Mouse (Mus musculus): Measurements from ENCODE around the gene 1700102P08Rik. TPM values are rescaled to one million over a fixed set of nuclear protein-coding genes. Genes with fewer than 3 reads are reported as not detected.
A peak's percentile ranks its signal among the peaks of the same experiment; 100 is the strongest.

1700102P08Rik gene
- polyA plus RNA-seq, 1 experiment, result not detected

DNA sequence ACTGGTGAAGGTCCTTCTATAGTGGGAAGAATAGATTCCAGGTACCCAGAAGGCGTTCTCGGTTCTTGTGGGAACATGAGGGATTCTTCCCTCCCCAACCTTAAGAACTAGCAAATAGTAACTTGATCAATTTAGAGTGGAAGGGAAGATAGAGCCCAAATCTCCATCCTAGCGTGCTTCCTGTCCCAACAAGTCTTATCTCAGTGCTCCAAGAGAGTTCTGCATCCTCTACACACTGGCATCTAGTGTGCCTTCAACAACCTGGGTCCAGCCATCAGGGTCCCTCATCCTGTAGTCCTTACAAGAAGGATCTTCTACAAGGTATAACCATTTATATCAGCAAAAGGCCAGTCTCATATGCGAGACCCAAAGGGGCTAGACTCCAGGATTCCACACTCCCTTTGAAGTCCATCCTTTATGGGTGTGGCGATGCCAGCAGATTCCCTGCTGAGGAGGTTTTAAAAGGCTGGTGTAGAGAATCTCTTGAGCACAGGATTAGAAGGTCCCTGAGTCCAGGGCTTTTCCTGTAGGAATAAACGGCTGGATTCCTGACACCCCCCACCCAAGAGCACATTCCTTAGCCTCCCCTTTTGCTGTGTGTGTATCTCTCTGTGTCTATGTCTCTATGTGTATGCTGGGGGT is 59.0 kb downstream of the 1700102P08Rik start:
- Histone ChIP-seq H3K4me3 (ENCODE audit: low read depth, low read length) (peak overlapping the region; percentile 55), H3K27me3 (ENCODE audit: control insufficient read depth, insufficient read depth, low read length) (no peaks in the 10 kb centered on the region), H3K4me1 (ENCODE audit: control insufficient read depth, insufficient read depth, insufficient read length, low read length) (peaks cover 16% of the 10 kb centered on the region), H3K27ac (ENCODE audit: insufficient read depth, low read depth, low read length) (no peak overlapping the region), H3K36me3 (ENCODE audit: control insufficient read depth, insufficient read depth, low read length) (no peaks in the 10 kb centered on the region)
- 79% methylated on average over 6 of the region's 6 CpGs for WGBS
- TF ChIP-seq CTCF (IDR thresholded peaks at IDR 0.05; ENCODE audit: extremely low read depth, insufficient read length, insufficient replicate concordance, low read depth, low read length), result no peak
- no peak for TF ChIP-seq POLR2A (IDR thresholded peaks at IDR 0.05; ENCODE audit: low read depth, low read length)

DNA sequence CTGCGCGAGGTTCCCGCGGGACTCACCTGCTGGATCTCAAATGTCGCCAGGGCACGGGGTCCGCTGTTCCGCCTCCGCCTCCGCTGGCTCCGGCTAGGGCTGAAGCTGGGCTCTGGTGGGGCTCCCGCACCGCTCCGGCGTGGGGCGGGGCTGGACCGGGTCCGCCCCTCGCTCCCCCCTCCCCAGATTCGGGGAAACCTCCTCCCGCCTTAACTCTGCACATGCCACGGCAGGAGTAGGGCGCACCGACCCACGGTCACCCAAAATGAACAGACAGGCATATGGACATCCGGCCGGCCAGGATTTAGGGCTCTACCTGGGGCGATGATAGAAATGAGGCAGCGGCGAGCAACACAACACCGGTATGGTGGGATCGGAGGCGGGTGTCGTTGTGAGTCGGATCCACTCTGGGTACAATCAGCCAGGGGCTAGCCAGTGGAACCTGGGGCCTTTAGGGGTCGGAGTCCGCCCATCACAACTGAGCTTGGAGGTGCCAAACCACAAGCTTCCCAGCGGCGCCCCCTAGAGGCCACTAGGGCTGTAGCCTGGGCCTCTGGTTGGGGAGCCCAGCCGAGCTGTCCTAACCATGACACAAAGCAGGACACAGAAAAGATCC is 59.8 kb downstream of the 1700102P08Rik start:
- TF ChIP-seq CTCF (IDR thresholded peaks at IDR 0.05; ENCODE audit: extremely low read depth, insufficient read length, insufficient replicate concordance, low read depth, low read length), result peak; percentile 84
- no peak for TF ChIP-seq POLR2A (IDR thresholded peaks at IDR 0.05; ENCODE audit: low read depth, low read length)
- no peak overlapping the region for H3K27ac ChIP-seq (ENCODE audit: insufficient read depth, low read depth, low read length)
- WGBS, result 1% methylated on average over 40 of the region's 40 CpGs

DNA sequence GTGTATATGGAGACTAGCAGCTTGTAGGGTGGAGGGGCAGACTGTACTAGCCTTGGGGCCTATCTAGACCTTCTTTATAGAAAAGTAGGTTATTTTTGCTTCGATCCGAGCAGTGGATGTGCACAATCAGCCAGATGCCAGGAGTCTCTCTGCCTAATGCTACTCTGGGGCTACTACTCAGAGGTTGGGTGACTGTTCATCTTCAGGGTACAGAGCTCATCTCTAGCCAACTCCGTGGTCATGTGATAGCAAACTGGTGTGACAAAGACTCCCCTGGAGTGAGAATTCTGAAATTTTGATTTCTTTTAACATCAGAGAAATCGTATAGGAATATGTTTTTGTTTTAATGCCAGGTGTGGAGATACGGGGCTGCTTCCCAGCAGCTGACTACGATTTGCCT is 60.3 kb downstream of the 1700102P08Rik start:
- TF ChIP-seq CTCF (IDR thresholded peaks at IDR 0.05; ENCODE audit: extremely low read depth, insufficient read length, insufficient replicate concordance, low read depth, low read length) (no peak), POLR2A (IDR thresholded peaks at IDR 0.05; ENCODE audit: low read depth, low read length) (no peak)
- H3K27ac ChIP-seq (ENCODE audit: insufficient read depth, low read depth, low read length), result no peak overlapping the region
- H3K27me3 ChIP-seq (ENCODE audit: control insufficient read depth, insufficient read depth, low read length), result no peaks in the 10 kb centered on the region
- peaks cover 16% of the 10 kb centered on the region for H3K4me1 ChIP-seq (ENCODE audit: control insufficient read depth, insufficient read depth, insufficient read length, low read length)
- WGBS, result 49% methylated on average over 6 of the region's 6 CpGs
- no peak overlapping the region for H3K4me3 ChIP-seq (ENCODE audit: low read depth, low read length)
- no peaks in the 10 kb centered on the region for H3K36me3 ChIP-seq (ENCODE audit: control insufficient read depth, insufficient read depth, low read length)

More for the DNA sequence above, 59.8 kb downstream of the 1700102P08Rik start:
- Histone ChIP-seq H3K4me3 (ENCODE audit: low read depth, low read length) (peak overlapping the region; percentile 55), H3K27me3 (ENCODE audit: control insufficient read depth, insufficient read depth, low read length) (no peaks in the 10 kb centered on the region), H3K36me3 (ENCODE audit: control insufficient read depth, insufficient read depth, low read length) (no peaks in the 10 kb centered on the region), H3K4me1 (ENCODE audit: control insufficient read depth, insufficient read depth, insufficient read length, low read length) (peaks cover 16% of the 10 kb centered on the region)

- WGBS, result 70% methylated on average over 4 of the region's 4 CpGs
- TF ChIP-seq POLR2A (IDR thresholded peaks at IDR 0.05; ENCODE audit: low read depth, low read length) (no peak), CTCF (IDR thresholded peaks at IDR 0.05; ENCODE audit: extremely low read depth, insufficient read length, insufficient replicate concordance, low read depth, low read length) (no peak)
- no peaks in the 10 kb centered on the region for H3K27me3 ChIP-seq (ENCODE audit: control insufficient read depth, insufficient read depth, low read length)
- H3K27ac ChIP-seq (ENCODE audit: insufficient read depth, low read depth, low read length), result no peak overlapping the region
- H3K4me3 ChIP-seq (ENCODE audit: low read depth, low read length), result no peak overlapping the region
- H3K36me3 ChIP-seq (ENCODE audit: control insufficient read depth, insufficient read depth, low read length), result no peaks in the 10 kb centered on the region
- H3K4me1 ChIP-seq (ENCODE audit: control insufficient read depth, insufficient read depth, insufficient read length, low read length), result peaks cover 16% of the 10 kb centered on the region
Measured at GRCm38 (mm10) chr9:108453458-108453857, 60.9 kb downstream of the 1700102P08Rik start.

- no peaks in the 10 kb centered on the region for H3K27me3 ChIP-seq (ENCODE audit: control insufficient read depth, insufficient read depth, low read length)
- H3K36me3 ChIP-seq (ENCODE audit: control insufficient read depth, insufficient read depth, low read length), result no peaks in the 10 kb centered on the region
- H3K27ac ChIP-seq (ENCODE audit: insufficient read depth, low read depth, low read length), result no peak overlapping the region
- H3K4me3 ChIP-seq (ENCODE audit: low read depth, low read length), result no peak overlapping the region
- WGBS, result 85% methylated on average over 6 of the region's 6 CpGs
- H3K4me1 ChIP-seq (ENCODE audit: control insufficient read depth, insufficient read depth, insufficient read length, low read length), result peaks cover 16% of the 10 kb centered on the region
- no peak for TF ChIP-seq POLR2A (IDR thresholded peaks at IDR 0.05; ENCODE audit: low read depth, low read length)
- TF ChIP-seq CTCF (IDR thresholded peaks at IDR 0.05; ENCODE audit: extremely low read depth, insufficient read length, insufficient replicate concordance, low read depth, low read length), result no peak
Measured at GRCm38 (mm10) chr9:108454429-108454828, 61.8 kb downstream of the 1700102P08Rik start.

- no peak for TF ChIP-seq POLR2A (IDR thresholded peaks at IDR 0.05; ENCODE audit: low read depth, low read length)
- TF ChIP-seq CTCF (IDR thresholded peaks at IDR 0.05; ENCODE audit: extremely low read depth, insufficient read length, insufficient replicate concordance, low read depth, low read length), result no peak
- H3K27me3 ChIP-seq (ENCODE audit: control insufficient read depth, insufficient read depth, low read length), result no peaks in the 10 kb centered on the region
- H3K4me1 ChIP-seq (ENCODE audit: control insufficient read depth, insufficient read depth, insufficient read length, low read length), result peaks cover 14% of the 10 kb centered on the region
- no peaks in the 10 kb centered on the region for H3K36me3 ChIP-seq (ENCODE audit: control insufficient read depth, insufficient read depth, low read length)
- H3K4me3 ChIP-seq (ENCODE audit: low read depth, low read length), result no peak overlapping the region
- no peak overlapping the region for H3K27ac ChIP-seq (ENCODE audit: insufficient read depth, low read depth, low read length)
- 66% methylated on average over 12 of the region's 12 CpGs for WGBS
Measured at GRCm38 (mm10) chr9:108455747-108456571, 63.4 kb downstream of the 1700102P08Rik start.

GRCm38 (mm10) chr9:108456953-108457352 is 64.3 kb downstream of the 1700102P08Rik start:
- 89% methylated on average over 10 of the region's 10 CpGs for WGBS
- Histone ChIP-seq H3K4me3 (ENCODE audit: low read depth, low read length) (no peak overlapping the region), H3K27ac (ENCODE audit: insufficient read depth, low read depth, low read length) (no peak overlapping the region), H3K36me3 (ENCODE audit: control insufficient read depth, insufficient read depth, low read length) (no peaks in the 10 kb centered on the region), H3K27me3 (ENCODE audit: control insufficient read depth, insufficient read depth, low read length) (no peaks in the 10 kb centered on the region), H3K4me1 (ENCODE audit: control insufficient read depth, insufficient read depth, insufficient read length, low read length) (peaks cover 17% of the 10 kb centered on the region)
- TF ChIP-seq CTCF (IDR thresholded peaks at IDR 0.05; ENCODE audit: extremely low read depth, insufficient read length, insufficient replicate concordance, low read depth, low read length) (no peak), POLR2A (IDR thresholded peaks at IDR 0.05; ENCODE audit: low read depth, low read length) (no peak)

Measured in small intestine, adult 2 months (tissue).